Mouse (Mus musculus) cortical plate, adult 2 months (tissue): ENCODE measurements around the gene Ccnyl1. TPM values are rescaled to one million over a fixed set of nuclear protein-coding genes. Genes with fewer than 3 reads are reported as not detected.
"Not testable (repeated sequence)": the region's sequence is repeated elsewhere in the genome, so short reads cannot be mapped to it uniquely, and the experiment has no call there.

ENCODE experiments used
- H3K27ac ChIP-seq: fragments of 200-500 bp; 2 replicates; pipeline ENCODE4 v1.5.1; 2012; ENCODE audit warnings: low read length, control low read depth, inconsistent platforms; ENCODE audit not compliant: insufficient read depth
- H3K4me1 ChIP-seq: fragments of 200-500 bp; 2 replicates; pipeline ENCODE4 v1.6.1; 2011; ENCODE audit warnings: low read length; ENCODE audit not compliant: control insufficient read depth, insufficient read depth
- H3K4me3 ChIP-seq: fragments of 200-500 bp; 2 replicates; pipeline ENCODE4 v1.5.1; 2011; ENCODE audit warnings: mild to moderate bottlenecking, low read length, control low read depth; ENCODE audit not compliant: insufficient read depth
- CTCF ChIP-seq: fragments of 200-500 bp; IDR thresholded peaks from 2 replicates; pipeline ENCODE4 v1.5.1; 2011; ENCODE audit warnings: mild to moderate bottlenecking, control low read depth, low read length; ENCODE audit not compliant: insufficient read depth; ENCODE audit errors: extremely low read depth
- POLR2A ChIP-seq: fragments of 200-500 bp; IDR thresholded peaks from 2 replicates; pipeline ENCODE4 v1.6.1; 2011; ENCODE audit warnings: mild to moderate bottlenecking, low read length, control low read depth; ENCODE audit not compliant: insufficient read depth; ENCODE audit errors: extremely low read depth
- polyA plus RNA-seq: library from polyadenylated mRNA; depleted of rRNA; stranded (reverse); fragments of >200 nt; gene quantifications from 2 replicates; pipeline ENCODE4 v1.2.3, GENCODE M21; 2012; rRNA removed

Gene Ccnyl1
- 25.9 and 28.7 TPM in 2 replicates for polyA plus RNA-seq

GRCm38 (mm10) chr1:64690213-64691013 lies at the start of gene Ccnyl1:
TSS of gene Ccnyl1 (plus strand) at chr1:64690455.
- peaks cover 2% of the 10 kb centered on the region; the same call in 1 of the 2 replicates for H3K4me1 ChIP-seq
- peak within 1 kb of the TSS; percentile 70 for H3K27ac ChIP-seq
- H3K4me3 ChIP-seq: peak within 1 kb of the TSS; percentile 61
- TF ChIP-seq POLR2A (peak; percentile 81), CTCF (no peak)

GRCm38 (mm10) chr1:64641069-64641468 lies 49.2 kb upstream of the Ccnyl1 start:
- no peak for TF ChIP-seq POLR2A
- TF ChIP-seq CTCF: no peak
- H3K4me3 ChIP-seq: no peak overlapping the region
- no peak overlapping the region for H3K27ac ChIP-seq
- no peaks in the 10 kb centered on the region for H3K4me1 ChIP-seq

GRCm38 (mm10) chr1:64642541-64642940 lies 47.7 kb upstream of the Ccnyl1 start:
- H3K4me1 ChIP-seq, H3K4me3 ChIP-seq, H3K27ac ChIP-seq: not testable (repeated sequence)

- no peak overlapping the region for H3K4me3 ChIP-seq
- no peak for TF ChIP-seq POLR2A
- no peak for TF ChIP-seq CTCF
- no peaks in the 10 kb centered on the region for H3K4me1 ChIP-seq
Measured at GRCm38 (mm10) chr1:64644513-64644912, 45.7 kb upstream of the Ccnyl1 start.

GRCm38 (mm10) chr1:64649362-64650124 lies 40.7 kb upstream of the Ccnyl1 start:
- Histone ChIP-seq H3K27ac (no peak overlapping the region), H3K4me1 (no peaks in the 10 kb centered on the region), H3K4me3 (no peak overlapping the region)
- TF ChIP-seq CTCF (no peak), POLR2A (no peak)

More at GRCm38 (mm10) chr1:64644513-64644912, 45.7 kb upstream of the Ccnyl1 start:
- no peak overlapping the region for H3K27ac ChIP-seq

GRCm38 (mm10) chr1:64653701-64654100 lies 36.6 kb upstream of the Ccnyl1 start:
- no peak for TF ChIP-seq POLR2A
- no peak for TF ChIP-seq CTCF

GRCm38 (mm10) chr1:64655415-64655814 lies 34.8 kb upstream of the Ccnyl1 start:
- Histone ChIP-seq H3K4me3 (no peak overlapping the region), H3K27ac (no peak overlapping the region), H3K4me1 (no peaks in the 10 kb centered on the region)
- TF ChIP-seq POLR2A: no peak
- no peak for TF ChIP-seq CTCF

More at GRCm38 (mm10) chr1:64653701-64654100, 36.6 kb upstream of the Ccnyl1 start:
- no peak overlapping the region for H3K4me3 ChIP-seq
- H3K4me1 ChIP-seq: no peaks in the 10 kb centered on the region
- no peak overlapping the region for H3K27ac ChIP-seq

GRCm38 (mm10) chr1:64656423-64657129 lies 33.7 kb upstream of the Ccnyl1 start:
- Histone ChIP-seq H3K4me3 (no peak overlapping the region), H3K4me1 (no peaks in the 10 kb centered on the region), H3K27ac (no peak overlapping the region)
- TF ChIP-seq CTCF (no peak), POLR2A (no peak)

GRCm38 (mm10) chr1:64658876-64659275 lies 31.4 kb upstream of the Ccnyl1 start:
- Histone ChIP-seq H3K4me1 (no peaks in the 10 kb centered on the region), H3K27ac (no peak overlapping the region), H3K4me3 (no peak overlapping the region)
- TF ChIP-seq POLR2A (no peak), CTCF (no peak)

- H3K4me3 ChIP-seq: no peak overlapping the region
- no peak overlapping the region for H3K27ac ChIP-seq
- no peak for TF ChIP-seq CTCF
- no peak for TF ChIP-seq POLR2A
- H3K4me1 ChIP-seq: no peaks in the 10 kb centered on the region
Measured at GRCm38 (mm10) chr1:64667111-64667633, 23.1 kb upstream of the Ccnyl1 start.
